Mouse (Mus musculus): ENCODE measurements around the gene Kitl.

Gene Kitl

GRCm38 (mm10) chr10:100015370-100016325 lies at the start of gene Kitl:
Gene Kitl, plus strand, starts transcription at chr10:100015630.
- CTCF ChIA-PET, result no interaction called here

- CTCF ChIA-PET, result no interaction called here
These were observed 42.6 kb upstream of the Kitl start for GRCm38 (mm10) chr10:99972866-99973265.

- CTCF ChIA-PET, result no interaction called here
These were observed 35.3 kb upstream of the Kitl start for GRCm38 (mm10) chr10:99980096-99980495.

GRCm38 (mm10) chr10:99980916-99981315 lies 34.5 kb upstream of the Kitl start:
- CTCF ChIA-PET, result no interaction called here

- CTCF ChIA-PET, result no interaction called here
These were observed 33.5 kb upstream of the Kitl start for GRCm38 (mm10) chr10:99981887-99982286.

- CTCF ChIA-PET, result interaction anchor here (0.7 kb wide), 1 partner anchor 1790 kb away, joined by 4 read pairs; no protein-coding TSS in a partner anchor
These were observed 28.7 kb upstream of the Kitl start for GRCm38 (mm10) chr10:99986745-99987144.

GRCm38 (mm10) chr10:99989758-99990157 lies 25.7 kb upstream of the Kitl start:
- CTCF ChIA-PET, result no interaction called here

- CTCF ChIA-PET, result interaction anchor here (0.7 kb wide), 1 partner anchor 801 kb away, joined by 4 read pairs; no protein-coding TSS in a partner anchor
These were observed 23.3 kb upstream of the Kitl start for GRCm38 (mm10) chr10:99992121-99992520.

- CTCF ChIA-PET, result no interaction called here
These were observed 14.0 kb upstream of the Kitl start for GRCm38 (mm10) chr10:100001452-100001851.

GRCm38 (mm10) chr10:100003797-100004196 lies 11.6 kb upstream of the Kitl start:
- CTCF ChIA-PET, result no interaction called here

GRCm38 (mm10) chr10:100009681-100010080 lies 5.7 kb upstream of the Kitl start:
- CTCF ChIA-PET, result no interaction called here

- CTCF ChIA-PET, result no interaction called here
These were observed 5.1 kb upstream of the Kitl start for GRCm38 (mm10) chr10:100010291-100010690.

- CTCF ChIA-PET, result no interaction called here
These were observed 1.3 kb upstream of the Kitl start for GRCm38 (mm10) chr10:100014096-100014495.

- CTCF ChIA-PET, result no interaction called here
These were observed 888 bp downstream of the Kitl start for GRCm38 (mm10) chr10:100016326-100016709.

GRCm38 (mm10) chr10:100016941-100017770 lies 1.7 kb downstream of the Kitl start:
- CTCF ChIA-PET, result interaction anchor here (0.6 kb wide), 1 partner anchor 151 kb away, joined by 3 read pairs; no protein-coding TSS in a partner anchor

GRCm38 (mm10) chr10:100017771-100018070 lies 2.3 kb downstream of the Kitl start:
- CTCF ChIA-PET, result no interaction called here

GRCm38 (mm10) chr10:100018493-100018892 lies 3.1 kb downstream of the Kitl start:
- CTCF ChIA-PET, result no interaction called here

- CTCF ChIA-PET, result no interaction called here
These were observed 4.1 kb downstream of the Kitl start for GRCm38 (mm10) chr10:100019246-100020195.

- CTCF ChIA-PET, result no interaction called here
These were observed 6.8 kb downstream of the Kitl start for GRCm38 (mm10) chr10:100022090-100022834.

- CTCF ChIA-PET, result no interaction called here
These were observed 7.3 kb downstream of the Kitl start for GRCm38 (mm10) chr10:100022835-100023093.

GRCm38 (mm10) chr10:100025665-100026064 lies 10.2 kb downstream of the Kitl start:
- CTCF ChIA-PET, result no interaction called here
